8 mouse cellular contexts compared by ENCODE assay signal in the genomic region with DNA sequence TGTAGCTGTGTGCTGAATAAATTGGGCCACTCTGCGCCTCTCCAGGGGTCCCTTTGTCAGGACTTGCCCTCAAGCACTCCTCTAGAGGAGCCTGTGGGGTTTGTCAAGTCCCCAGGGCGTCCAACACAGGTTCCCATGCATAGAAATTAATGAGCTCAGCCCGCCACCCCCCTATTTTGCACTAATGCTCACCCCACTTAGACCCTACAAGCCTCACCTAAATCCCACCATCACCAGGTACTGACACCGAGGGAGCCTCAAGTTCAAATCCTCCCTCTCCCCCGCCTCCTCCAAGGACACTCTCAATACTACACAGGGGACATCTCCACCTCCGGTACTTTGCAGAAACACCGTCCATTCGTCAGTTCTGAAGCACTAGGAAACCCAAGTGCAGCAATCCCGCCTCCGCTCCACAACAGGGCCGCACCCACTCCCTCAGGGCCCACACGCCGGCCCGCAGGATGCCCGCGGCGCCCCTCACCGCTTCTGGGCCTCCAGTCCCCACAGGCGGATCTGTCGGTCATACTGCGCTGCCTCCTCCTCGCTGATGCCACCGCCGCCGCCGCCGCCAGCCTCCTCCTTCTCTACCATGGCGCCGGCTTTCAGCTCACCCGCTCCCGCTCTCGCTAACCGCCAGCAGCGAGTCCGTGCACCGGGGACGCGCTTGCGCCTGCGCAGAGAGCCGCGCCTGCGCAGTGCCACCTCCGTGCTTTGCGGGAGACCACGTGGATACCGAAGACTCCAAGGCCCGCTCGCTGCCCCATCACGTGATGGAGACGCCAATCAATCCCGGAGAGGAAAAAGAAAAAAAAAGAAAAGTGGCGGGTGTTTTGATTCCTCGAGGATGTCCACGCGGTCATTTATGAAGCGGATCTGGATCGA. TPM values are rescaled to one million over a fixed set of nuclear protein-coding genes. Genes with fewer than 3 reads are reported as not detected.
DNase-seq lines count a peak whose midpoint lies in the region; ATAC-seq and TF ChIP-seq lines count a peak whose summit lies in the region.

Sae1 (minus strand) TSS at position 647 of the 882 bp plus-strand sequence.

- no peak for TF ChIP-seq EP300 in lung, postnatal 0 days (IDR thresholded peaks at IDR 0.05)

- peaks cover 38% of the 10 kb centered on the region for H3K36me3 ChIP-seq in hindbrain, embryonic 10.5 days
- H3K36me3 ChIP-seq in lung, postnatal 0 days (ENCODE audit: insufficient read depth, low read length): no peaks in the 10 kb centered on the region

- peak; percentile 97 for ATAC-seq in frontal cortex, adult (ENCODE audit: low TSS enrichment)
- peak; percentile 99 for ATAC-seq in lung, postnatal 0 days

- peak; percentile 89 for DNase-seq in MEL-GATA-1-ER (ENCODE audit: extremely low read depth, low read depth)
- DNase-seq in cerebellum, adult 8-10 months: peak; percentile 94
- peak; percentile 98 for DNase-seq in hindbrain, embryonic 10.5 days (ENCODE audit: low spot score)
- peak; percentile 97 for DNase-seq in layer of hippocampus, adult 9-11 months
- DNase-seq in lung, postnatal 0 days (ENCODE audit: low spot score): peak; percentile 99
- peak; percentile 95 for DNase-seq in ovary, postnatal 14 days (ENCODE audit: low spot score)
- DNase-seq in thymus, postnatal 14 days: peak; percentile 96

- peak within 1 kb of the TSS; percentile 99 for H3K4me3 ChIP-seq in hindbrain, embryonic 10.5 days
- H3K4me3 ChIP-seq in lung, postnatal 0 days (ENCODE audit: low read depth, low read length): peak within 1 kb of the TSS; percentile 75

- H3K9ac ChIP-seq in lung, postnatal 0 days (replicated peaks; ENCODE audit: low read depth): peak within 1 kb of the TSS; percentile 50

- WGBS in hindbrain, embryonic 10.5 days: under 1% methylated on average over 58 of the region's 58 CpGs
- under 1% methylated on average over 58 of the region's 58 CpGs for WGBS in lung, postnatal 0 days

- H3K9me3 ChIP-seq in hindbrain, embryonic 10.5 days: no peaks in the 10 kb centered on the region
- H3K9me3 ChIP-seq in lung, postnatal 0 days (ENCODE audit: low read length): no peaks in the 10 kb centered on the region

- peaks cover 20% of the 10 kb centered on the region for H3K4me1 ChIP-seq in hindbrain, embryonic 10.5 days (replicated peaks)
- peaks cover 9% of the 10 kb centered on the region; the same call in 1 of the 2 replicates for H3K4me1 ChIP-seq in lung, postnatal 0 days (ENCODE audit: insufficient read depth, low read depth, low read length)

- peak within 1 kb of the TSS; percentile 98 for H3K27ac ChIP-seq in hindbrain, embryonic 10.5 days
- H3K27ac ChIP-seq in lung, postnatal 0 days (ENCODE audit: low read length): peak within 1 kb of the TSS; percentile 60; the same call in 1 of the 2 replicates

- H3K27me3 ChIP-seq in hindbrain, embryonic 10.5 days (ENCODE audit: insufficient read depth, poor library complexity, severe bottlenecking): no peaks in the 10 kb centered on the region
- no peaks in the 10 kb centered on the region for H3K27me3 ChIP-seq in lung, postnatal 0 days (replicated peaks; ENCODE audit: insufficient read depth, low read length)

- TF ChIP-seq CTCF in lung, postnatal 0 days (IDR thresholded peaks at IDR 0.05): no peak

- peak within 1 kb of the TSS; percentile 74 for H3K4me2 ChIP-seq in lung, postnatal 0 days (replicated peaks; ENCODE audit: low read depth, low read length)

RNA-seq across cellular contexts. Expression of gene Sae1, which starts in this region (rescaled TPM):
- polyA plus RNA-seq in hindbrain, embryonic 10.5 days (2016; fragmentation: Nextera tagmentation; extraction: Ambion mirVana): 371 and 455 TPM in 2 replicates
- polyA plus RNA-seq in lung, postnatal 0 days (2015; fragmentation: Nextera tagmentation; extraction: Ambion mirVana): 84.8 and 92.3 TPM in 2 replicates

Comparison
In these comparisons a context has a peak if more than half of its experiments do, and no peak if none do; other contexts are left out.
1. Peak in every context shown above with its lines: DNase-seq, ATAC-seq, H3K4me3 ChIP-seq and H3K27ac ChIP-seq.